Mouse (Mus musculus) intestine, embryonic 14.5 days (tissue): ENCODE measurements around the gene Tnik. TPM values are rescaled to one million over a fixed set of nuclear protein-coding genes. Genes with fewer than 3 reads are reported as not detected.

Experiments used
- ATAC-seq: fragments of 200-750 bp; cut with Nextera tagmentation; replicated peaks from 2 replicates; pipeline ENCODE4 v1.8.0; 2017; ENCODE audit warnings: low read depth, moderate number of reproducible peaks, moderate TSS enrichment, moderate library complexity; ENCODE audit not compliant: low FRiP score, low TSS enrichment
- DNase-seq: peaks from one replicate; pipeline ENCODE4 v3.0.0-alpha.2; 2018; ENCODE audit warnings: low spot score
- H3K27ac ChIP-seq: fragments of 300-500 bp; sonication (generic); 2 replicates; pipeline ENCODE4 v1.5.1; 2014; ENCODE audit warnings: low read depth, mild to moderate bottlenecking, control low read depth
- H3K27me3 ChIP-seq: fragments of 300-500 bp; sonication (generic); replicated peaks from 2 replicates; pipeline ENCODE4 v1.6.1; 2014; ENCODE audit warnings: low read length, control low read depth; ENCODE audit not compliant: control insufficient read depth, insufficient read depth
- H3K36me3 ChIP-seq: fragments of 300-500 bp; sonication (generic); 2 replicates; pipeline ENCODE4 v1.6.1; 2014; ENCODE audit warnings: low read length, control low read depth; ENCODE audit not compliant: control insufficient read depth, insufficient read depth
- H3K4me1 ChIP-seq: fragments of 300-500 bp; sonication (generic); replicated peaks from 2 replicates; pipeline ENCODE4 v1.6.1; 2014; ENCODE audit warnings: low read length, control low read depth, mixed read lengths; ENCODE audit not compliant: control insufficient read depth, insufficient read depth
- H3K4me2 ChIP-seq: fragments of 300-500 bp; sonication (generic); 2 replicates; pipeline ENCODE4 v1.6.1; 2014; ENCODE audit warnings: low read length
- H3K4me3 ChIP-seq: fragments of 300-500 bp; sonication (generic); 2 replicates; pipeline ENCODE4 v1.5.1; 2014; ENCODE audit warnings: low read depth, low read length, control low read depth, mixed read lengths
- H3K9ac ChIP-seq: fragments of 300-500 bp; sonication (generic); 2 replicates; pipeline ENCODE4 v1.6.1; 2014; ENCODE audit warnings: mild to moderate bottlenecking, low read length
- H3K9me3 ChIP-seq: fragments of 300-500 bp; sonication (generic); 2 replicates; pipeline ENCODE4 v1.6.1; 2016; ENCODE audit warnings: low read length, control low read depth; ENCODE audit not compliant: control insufficient read depth
- WGBS: fragments of 180-500 bp; shearing (Covaris S2); extraction: QIAGEN DNeasy Blood & Tissue Kit; methylation state at CpG from one replicate; pipeline ENCODE4 v1.1.7; 2014; 5-methylcytosine and 5-hydroxymethylcytosine counted together
- polyA plus RNA-seq: library from polyadenylated mRNA; unstranded; fragments of >200 nt; fragmentation: Nextera tagmentation; extraction: Ambion mirVana; gene quantifications from 2 replicates; pipeline ENCODE4 v1.2.1, GENCODE M21; 2014

Tnik gene
- polyA plus RNA-seq, 1 experiment from 2014 or later, result 16.1 TPM

DNA sequence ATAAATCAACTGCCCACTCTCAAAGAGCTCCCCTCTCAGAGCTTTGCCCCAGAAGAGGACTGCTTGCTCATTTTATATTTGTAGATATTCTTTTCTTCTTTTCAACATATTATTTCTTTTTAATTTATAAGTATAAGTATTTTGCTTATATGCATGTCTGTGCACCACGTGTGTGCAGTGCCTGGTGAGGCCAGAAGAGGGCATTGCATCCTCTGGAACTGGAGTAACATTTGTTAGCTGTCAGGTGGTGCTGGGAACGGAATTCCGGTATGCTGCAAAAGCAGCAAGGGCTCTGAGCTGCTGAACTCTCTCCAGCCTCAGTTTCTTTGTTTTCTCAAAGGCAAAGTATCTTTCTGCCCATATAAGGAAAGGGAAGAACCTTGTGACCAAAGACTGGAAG is 125.5 kb downstream of the Tnik start:
- no peaks in the 10 kb centered on the region for H3K4me1 ChIP-seq
- no peak overlapping the region for H3K4me3 ChIP-seq
- H3K9me3 ChIP-seq, result no peaks in the 10 kb centered on the region
- H3K9ac ChIP-seq, result no peak overlapping the region
- H3K4me2 ChIP-seq, result no peak overlapping the region
- H3K27me3 ChIP-seq, result no peaks in the 10 kb centered on the region
- DNase-seq (no peak), ATAC-seq (no peak)
- no peak overlapping the region for H3K27ac ChIP-seq
- H3K36me3 ChIP-seq, result no peaks in the 10 kb centered on the region
- 89% methylated on average over 3 of the region's 3 CpGs for WGBS

DNA sequence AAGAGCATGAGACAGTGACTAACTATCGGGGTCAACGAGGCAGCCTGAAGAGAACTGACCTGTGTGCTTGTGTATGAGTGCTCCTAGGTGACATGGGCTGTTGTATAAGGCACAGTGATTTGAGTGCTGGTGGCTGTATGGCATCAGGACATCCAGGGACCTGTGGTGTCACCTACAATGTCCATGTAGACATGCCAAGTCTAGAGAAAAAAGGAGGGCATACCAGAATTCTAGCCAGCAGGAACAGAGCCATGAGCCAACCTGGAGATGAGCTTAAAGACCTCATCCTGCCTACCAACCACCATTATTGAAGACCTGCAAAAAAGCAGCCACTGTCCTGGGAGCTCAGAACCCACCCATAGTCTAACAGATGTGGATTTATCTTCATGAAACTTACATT is 127.2 kb downstream of the Tnik start:
- Histone ChIP-seq H3K27ac (no peak overlapping the region), H3K4me1 (no peaks in the 10 kb centered on the region), H3K9ac (no peak overlapping the region), H3K27me3 (no peaks in the 10 kb centered on the region), H3K4me2 (no peak overlapping the region), H3K9me3 (no peaks in the 10 kb centered on the region), H3K36me3 (no peaks in the 10 kb centered on the region), H3K4me3 (no peak overlapping the region)
- ATAC-seq (no peak), DNase-seq (no peak)
- 92% methylated on average over 2 of the region's 2 CpGs for WGBS

DNA sequence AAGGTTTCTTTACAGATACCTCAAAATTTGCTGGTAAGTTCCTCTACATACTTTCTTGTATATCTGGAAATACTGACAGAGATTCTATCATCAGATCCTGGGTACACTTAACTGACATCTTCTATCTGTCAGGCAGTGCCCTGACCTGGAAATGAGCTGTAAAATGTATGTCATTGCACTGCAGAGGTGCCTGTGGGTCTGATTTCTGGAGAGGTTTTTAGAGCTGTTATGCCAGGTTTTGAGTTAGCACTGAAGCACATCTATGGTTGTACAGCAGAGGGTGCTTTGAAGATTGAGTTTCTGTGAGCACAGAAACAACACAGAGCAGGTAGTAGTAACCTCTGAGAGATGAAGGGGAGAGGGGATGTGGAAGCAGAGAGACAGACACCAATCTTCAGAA is 129.5 kb downstream of the Tnik start:
- DNase-seq, result no peak
- H3K4me2 ChIP-seq, result no peak overlapping the region
- ATAC-seq, result no peak
- no peaks in the 10 kb centered on the region for H3K27me3 ChIP-seq
- H3K27ac ChIP-seq, result no peak overlapping the region
- H3K36me3 ChIP-seq, result no peaks in the 10 kb centered on the region
- H3K4me3 ChIP-seq, result no peak overlapping the region
- no peak overlapping the region for H3K9ac ChIP-seq
- H3K4me1 ChIP-seq, result no peaks in the 10 kb centered on the region
- H3K9me3 ChIP-seq, result no peaks in the 10 kb centered on the region

DNA sequence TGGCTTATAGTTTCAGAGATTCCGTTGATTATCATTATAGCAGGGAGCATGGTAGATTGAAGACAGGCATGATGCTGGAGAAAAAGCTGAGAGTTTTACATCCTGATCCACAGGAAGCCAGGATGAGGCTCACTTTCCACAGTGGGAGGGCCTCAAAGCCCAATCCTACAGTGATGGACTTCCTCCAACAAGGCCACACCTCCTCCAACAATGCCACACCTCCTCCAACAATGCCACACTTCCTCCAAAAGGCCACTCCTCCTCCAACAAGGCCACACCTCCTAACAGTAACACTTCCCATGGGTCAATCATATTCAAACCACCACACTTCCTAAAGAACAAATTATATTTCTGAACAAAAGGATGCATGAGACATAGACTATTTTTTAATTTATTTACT is 135.8 kb downstream of the Tnik start:
- Histone ChIP-seq H3K27ac (no peak overlapping the region), H3K4me2 (no peak overlapping the region), H3K9me3 (no peaks in the 10 kb centered on the region), H3K36me3 (no peaks in the 10 kb centered on the region), H3K27me3 (no peaks in the 10 kb centered on the region), H3K9ac (no peak overlapping the region), H3K4me3 (no peak overlapping the region), H3K4me1 (no peaks in the 10 kb centered on the region)
- no peak for ATAC-seq
- 90% methylated on average over 1 of the region's 1 CpGs for WGBS
- DNase-seq, result no peak

DNA sequence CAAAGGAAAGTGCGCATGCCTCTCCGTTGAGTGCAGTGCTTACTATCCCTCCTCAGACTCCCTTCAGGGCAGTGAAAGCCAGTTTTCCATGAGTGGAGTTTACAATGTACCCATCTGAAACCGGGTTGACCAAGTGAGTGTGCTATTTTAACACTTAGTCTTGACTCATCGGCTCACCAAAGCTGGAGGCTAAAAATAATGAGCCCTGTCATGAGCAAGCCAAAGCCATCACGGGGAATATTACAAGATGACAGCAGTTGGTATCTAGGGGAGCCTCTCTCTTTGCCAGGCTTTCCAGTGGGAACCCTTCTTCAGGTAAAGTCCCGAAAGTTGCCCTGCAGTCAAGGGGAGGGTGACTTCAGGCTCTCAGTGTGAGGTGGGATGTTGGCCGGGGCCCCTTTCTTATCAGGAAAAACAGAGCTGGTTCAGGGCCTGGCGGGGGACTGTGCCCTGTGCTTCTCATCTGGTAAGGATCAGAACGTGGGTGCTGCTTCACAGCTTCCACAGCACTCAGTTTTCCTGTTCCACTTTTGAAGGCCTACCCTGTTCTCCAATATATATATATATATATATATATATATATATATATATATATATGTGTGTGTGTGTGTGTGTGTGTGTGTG is 136.7 kb downstream of the Tnik start:
- Histone ChIP-seq H3K9ac (no peak overlapping the region), H3K27ac (no peak overlapping the region), H3K27me3 (no peaks in the 10 kb centered on the region), H3K4me2 (no peak overlapping the region), H3K4me1 (no peaks in the 10 kb centered on the region), H3K9me3 (no peaks in the 10 kb centered on the region), H3K4me3 (no peak overlapping the region), H3K36me3 (no peaks in the 10 kb centered on the region)
- no peak for DNase-seq
- ATAC-seq, result no peak
- 93% methylated on average over 9 of the region's 9 CpGs for WGBS

DNA sequence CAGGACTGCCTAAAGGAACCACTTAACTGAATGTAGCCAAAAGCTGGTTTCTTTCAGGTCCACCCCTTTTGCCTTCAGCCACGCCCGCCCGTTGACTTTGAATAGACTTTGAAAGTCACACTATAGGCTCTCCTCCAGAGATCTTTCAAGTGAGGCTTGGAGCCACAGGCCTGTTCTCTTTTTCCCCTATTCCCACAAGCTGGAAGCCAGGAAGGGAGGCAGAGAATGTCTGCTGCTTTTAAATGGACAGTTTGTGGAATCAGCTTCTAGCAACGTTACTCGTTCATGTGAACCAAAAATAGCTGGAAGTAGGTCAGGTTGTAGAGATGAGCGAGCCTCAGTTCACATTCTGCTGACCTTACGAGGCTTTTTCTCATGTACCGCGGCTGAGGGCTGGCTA is 138.3 kb downstream of the Tnik start:
- no peak for ATAC-seq
- Histone ChIP-seq H3K9ac (no peak overlapping the region), H3K4me1 (no peaks in the 10 kb centered on the region), H3K36me3 (no peaks in the 10 kb centered on the region), H3K4me3 (no peak overlapping the region), H3K27ac (no peak overlapping the region), H3K9me3 (no peaks in the 10 kb centered on the region), H3K4me2 (no peak overlapping the region), H3K27me3 (no peaks in the 10 kb centered on the region)
- no peak for DNase-seq
- WGBS, result 74% methylated on average over 9 of the region's 9 CpGs

DNA sequence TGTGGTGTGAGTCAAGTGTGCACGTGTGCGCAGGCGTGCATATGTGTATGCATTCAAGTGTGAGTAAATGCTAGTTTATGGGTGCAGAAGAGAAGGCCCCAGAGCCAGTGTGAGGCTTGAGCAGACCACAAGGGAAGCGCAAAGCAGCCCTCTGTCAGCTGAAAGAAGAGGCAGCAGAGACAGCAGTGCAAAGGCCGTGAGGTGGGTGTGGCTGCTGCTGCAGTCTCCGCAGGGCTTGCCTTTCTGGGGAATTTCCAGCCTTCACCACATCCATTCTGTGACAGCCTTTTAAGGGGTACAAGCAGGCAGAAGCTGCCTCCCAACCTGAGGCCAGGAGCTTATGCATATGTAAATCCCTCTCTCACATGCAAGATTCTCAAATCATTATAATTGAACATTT is 139.2 kb downstream of the Tnik start:
- H3K4me3 ChIP-seq, result no peak overlapping the region
- ATAC-seq (no peak), DNase-seq (no peak)

DNA sequence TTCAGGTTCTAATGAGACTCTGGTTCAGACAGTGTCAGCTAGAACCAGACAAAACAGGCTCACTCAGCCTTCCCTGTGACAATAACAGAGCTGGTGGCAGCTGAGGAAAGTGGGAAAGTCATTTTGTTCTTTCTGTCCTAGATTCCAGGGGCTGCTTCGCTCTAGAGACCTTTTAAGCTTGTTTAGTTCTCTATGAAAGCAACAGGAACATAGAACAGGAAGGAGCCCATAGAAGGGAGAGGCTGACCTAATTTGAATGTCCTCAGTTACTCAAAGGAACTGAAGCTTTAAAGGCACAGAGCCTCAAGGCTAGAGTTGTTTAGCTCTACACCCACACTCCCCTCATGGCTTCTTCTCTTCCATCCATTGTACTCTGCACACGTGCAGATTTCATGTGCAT is 142.4 kb downstream of the Tnik start:
- H3K4me2 ChIP-seq, result no peak overlapping the region
- no peak overlapping the region for H3K9ac ChIP-seq
- H3K4me1 ChIP-seq, result no peaks in the 10 kb centered on the region
- H3K27me3 ChIP-seq, result no peaks in the 10 kb centered on the region
- no peak for ATAC-seq
- no peaks in the 10 kb centered on the region for H3K36me3 ChIP-seq
- H3K27ac ChIP-seq, result no peak overlapping the region
- H3K9me3 ChIP-seq, result no peaks in the 10 kb centered on the region
- no peak overlapping the region for H3K4me3 ChIP-seq
- 77% methylated on average over 2 of the region's 2 CpGs for WGBS
- no peak for DNase-seq

More for the DNA sequence above, 139.2 kb downstream of the Tnik start:
- Histone ChIP-seq H3K27me3 (no peaks in the 10 kb centered on the region), H3K4me2 (no peak overlapping the region), H3K36me3 (no peaks in the 10 kb centered on the region), H3K9ac (no peak overlapping the region), H3K4me1 (no peaks in the 10 kb centered on the region), H3K9me3 (no peaks in the 10 kb centered on the region), H3K27ac (no peak overlapping the region)
- 60% methylated on average over 6 of the region's 6 CpGs for WGBS

DNA sequence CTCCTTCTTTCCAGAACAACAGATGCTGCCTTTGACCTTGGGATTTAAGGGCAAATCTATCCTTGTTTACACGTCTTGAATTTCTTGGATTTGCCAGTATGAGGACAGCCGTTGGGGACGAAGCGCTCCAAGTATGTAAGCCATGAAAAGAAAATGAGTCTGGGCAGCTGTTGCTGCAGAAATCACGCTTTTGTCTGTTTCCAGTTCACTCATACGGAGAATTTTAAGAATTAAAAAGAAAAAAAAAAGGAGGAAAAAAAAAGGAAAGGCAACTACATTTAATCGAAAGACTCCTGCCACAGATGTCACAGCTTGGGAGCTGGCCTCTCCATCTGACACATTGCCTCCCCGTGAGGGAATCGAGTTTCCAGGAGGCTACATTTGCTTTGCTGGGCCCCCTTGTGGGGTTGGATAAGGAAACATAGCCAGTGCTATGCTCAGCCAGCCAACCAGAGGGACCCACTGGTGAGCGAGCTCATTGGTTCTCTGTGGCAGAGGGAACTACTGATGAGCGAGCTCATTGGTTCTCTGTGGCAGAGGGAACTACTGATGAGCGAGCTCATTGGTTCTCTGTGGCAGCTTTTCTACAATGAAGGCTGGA is 145.9 kb downstream of the Tnik start:
- peak overlapping the region; percentile 36 for H3K27ac ChIP-seq
- H3K4me1 ChIP-seq, result no peaks in the 10 kb centered on the region
- H3K9ac ChIP-seq, result no peak overlapping the region
- WGBS, result 49% methylated on average over 12 of the region's 12 CpGs
- 0 out of 2 replicates have a peak overlapping the region, but pooled peaks have one; percentile 3 for H3K4me2 ChIP-seq
- H3K27me3 ChIP-seq, result no peaks in the 10 kb centered on the region
- H3K9me3 ChIP-seq, result no peaks in the 10 kb centered on the region
- no peaks in the 10 kb centered on the region for H3K36me3 ChIP-seq
- ATAC-seq, result no peak
- no peak for DNase-seq
- H3K4me3 ChIP-seq, result no peak overlapping the region
